Mouse (Mus musculus): ENCODE measurements around the gene Prmt8. TPM values are rescaled to one million over a fixed set of nuclear protein-coding genes. Genes with fewer than 3 reads are reported as not detected.

The Prmt8 gene
- total and polyA plus RNA-seq, 2 experiments, result not detected

DNA sequence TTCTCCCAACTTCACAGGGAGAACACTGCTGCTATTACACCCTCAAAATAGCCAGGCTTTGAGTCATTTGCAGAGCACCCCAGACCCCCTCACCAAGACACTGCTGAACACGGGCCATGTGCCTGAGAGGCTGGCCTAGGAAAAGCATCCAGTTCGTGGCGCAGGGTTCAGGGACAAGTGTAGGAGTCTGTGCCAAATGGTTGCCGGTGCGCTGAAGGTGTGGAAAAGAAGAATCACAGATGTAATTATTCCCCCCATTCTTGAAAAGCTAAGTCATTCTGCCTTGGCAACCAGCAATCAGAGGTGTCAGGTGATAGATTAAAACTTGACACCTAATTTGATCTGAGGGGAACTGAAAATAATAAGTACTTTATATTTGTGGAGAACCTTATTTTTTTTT lies 109.8 kb downstream of the Prmt8 start:
- Histone ChIP-seq H3K36me3 (ENCODE audit: control insufficient read depth, insufficient read depth, low read length) (no peaks in the 10 kb centered on the region), H3K4me1 (ENCODE audit: control insufficient read depth, insufficient read depth, low read length) (no peaks in the 10 kb centered on the region), H3K9ac (ENCODE audit: low read depth, low read length) (no peak overlapping the region), H3K4me3 (ENCODE audit: insufficient read depth, low read depth, low read length) (no peak overlapping the region), H3K27me3 (ENCODE audit: control insufficient read depth, insufficient read depth, low read length) (no peaks in the 10 kb centered on the region), H3K79me2 (ENCODE audit: control insufficient read depth, insufficient read depth, low read length) (no peaks in the 10 kb centered on the region), H3K27ac (replicated peaks; ENCODE audit: insufficient read depth, low read depth, low read length) (no peak overlapping the region)
- DNase-seq (ENCODE audit: extremely low read depth, low read depth, low spot score), result no peak
- 84% methylated on average over 5 of the region's 5 CpGs for WGBS
- TF ChIP-seq POLR2A (IDR thresholded peaks at IDR 0.05; ENCODE audit: extremely low read depth, insufficient read depth, low read length), result no peak
- no peak for TF ChIP-seq CTCF (IDR thresholded peaks at IDR 0.05; ENCODE audit: low read depth, low read length)

DNA sequence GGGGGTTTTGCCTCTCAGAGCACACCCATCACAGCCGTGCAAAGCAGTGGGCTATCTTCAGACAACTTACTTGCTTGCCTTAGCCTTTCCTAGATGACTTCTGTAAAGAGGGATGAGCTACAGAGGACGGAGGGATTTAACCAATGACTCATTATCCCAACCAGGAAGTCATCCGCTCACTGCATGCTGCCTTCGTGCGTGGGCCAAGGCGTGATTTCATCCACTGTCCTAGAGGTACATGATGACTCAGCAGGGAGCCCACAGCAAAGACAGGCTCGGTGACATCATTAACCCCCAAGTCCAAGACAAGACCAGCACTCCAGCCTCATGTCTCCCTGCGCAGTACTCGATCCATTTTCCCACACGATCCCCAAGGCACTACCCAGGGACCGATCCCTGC lies 112.1 kb downstream of the Prmt8 start:
- TF ChIP-seq POLR2A (IDR thresholded peaks at IDR 0.05; ENCODE audit: extremely low read depth, insufficient read depth, low read length) (no peak), CTCF (IDR thresholded peaks at IDR 0.05; ENCODE audit: low read depth, low read length) (no peak)
- Histone ChIP-seq H3K4me3 (ENCODE audit: insufficient read depth, low read depth, low read length) (no peak overlapping the region), H3K36me3 (ENCODE audit: control insufficient read depth, insufficient read depth, low read length) (no peaks in the 10 kb centered on the region), H3K79me2 (ENCODE audit: control insufficient read depth, insufficient read depth, low read length) (no peaks in the 10 kb centered on the region), H3K27me3 (ENCODE audit: control insufficient read depth, insufficient read depth, low read length) (no peaks in the 10 kb centered on the region), H3K9ac (ENCODE audit: low read depth, low read length) (no peak overlapping the region), H3K4me1 (ENCODE audit: control insufficient read depth, insufficient read depth, low read length) (no peaks in the 10 kb centered on the region), H3K27ac (replicated peaks; ENCODE audit: insufficient read depth, low read depth, low read length) (no peak overlapping the region)
- no peak for DNase-seq (ENCODE audit: extremely low read depth, low read depth, low spot score)
- WGBS, result 85% methylated on average over 11 of the region's 11 CpGs

DNA sequence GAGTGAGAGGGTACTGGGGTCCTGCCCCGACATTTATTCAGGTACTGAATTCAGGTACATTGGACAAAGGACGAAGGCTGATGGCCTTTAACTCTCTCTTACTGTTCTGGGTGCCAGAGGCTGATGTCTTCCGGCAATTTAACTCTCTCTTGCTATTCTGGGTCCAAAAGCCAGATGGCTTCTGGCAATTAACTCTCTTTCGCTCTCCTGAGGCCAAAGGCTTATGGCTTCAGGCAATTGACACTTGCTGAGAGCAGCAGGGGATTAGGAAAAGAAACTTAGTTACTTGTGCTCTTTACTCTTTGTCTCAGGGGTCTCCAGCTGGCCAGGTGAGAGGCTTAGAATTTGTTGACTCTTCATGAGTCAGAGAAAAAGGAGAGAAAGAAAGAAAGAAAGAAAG lies 113.3 kb downstream of the Prmt8 start:
- H3K36me3 ChIP-seq (ENCODE audit: control insufficient read depth, insufficient read depth, low read length), result no peaks in the 10 kb centered on the region

DNA sequence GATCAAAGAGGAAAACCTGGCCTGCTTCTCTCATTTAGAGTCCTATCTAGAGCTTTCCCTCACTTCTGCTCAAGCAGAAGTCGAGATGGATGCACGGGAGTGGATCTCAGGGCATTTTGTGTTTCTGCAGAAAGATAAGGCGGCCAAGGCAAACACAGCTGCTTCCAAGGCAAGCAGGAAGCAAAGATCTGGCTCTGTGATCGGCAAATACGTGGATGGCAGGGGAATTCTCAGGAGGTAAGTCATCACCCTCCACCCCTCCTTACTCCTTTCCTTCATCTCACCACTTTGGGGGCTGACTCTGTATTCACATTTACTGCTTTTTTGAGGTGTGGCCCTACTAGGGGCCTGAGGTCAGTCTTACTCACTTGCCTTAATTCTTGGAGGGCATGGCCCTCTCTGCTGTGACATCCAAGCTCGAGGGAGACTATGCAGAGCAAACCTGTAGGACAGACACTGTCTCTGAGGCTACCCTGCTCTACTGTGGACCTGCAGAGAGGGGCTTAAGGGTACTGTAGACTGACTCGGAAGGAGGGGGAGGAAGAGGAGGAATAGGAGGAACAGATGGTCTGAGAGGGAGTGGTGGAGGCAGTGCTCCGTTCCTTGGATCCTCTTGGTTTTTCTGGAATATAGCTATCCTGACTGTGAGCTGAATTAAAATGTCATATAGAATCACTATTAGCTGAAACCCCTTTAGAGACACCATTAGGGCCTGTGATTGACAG lies 128.0 kb downstream of the Prmt8 start:
- Histone ChIP-seq H3K27me3 (ENCODE audit: control insufficient read depth, insufficient read depth, low read length) (no peaks in the 10 kb centered on the region), H3K4me1 (ENCODE audit: control insufficient read depth, insufficient read depth, low read length) (no peaks in the 10 kb centered on the region), H3K79me2 (ENCODE audit: control insufficient read depth, insufficient read depth, low read length) (no peaks in the 10 kb centered on the region), H3K27ac (replicated peaks; ENCODE audit: insufficient read depth, low read depth, low read length) (no peak overlapping the region), H3K9ac (ENCODE audit: low read depth, low read length) (no peak overlapping the region), H3K4me3 (ENCODE audit: insufficient read depth, low read depth, low read length) (no peak overlapping the region), H3K36me3 (ENCODE audit: control insufficient read depth, insufficient read depth, low read length) (no peaks in the 10 kb centered on the region)
- 44% methylated on average over 8 of the region's 8 CpGs for WGBS
- no peak for TF ChIP-seq CTCF (IDR thresholded peaks at IDR 0.05; ENCODE audit: low read depth, low read length)
- TF ChIP-seq POLR2A (IDR thresholded peaks at IDR 0.05; ENCODE audit: extremely low read depth, insufficient read depth, low read length), result no peak
- DNase-seq (ENCODE audit: extremely low read depth, low read depth, low spot score), result no peak

More for the DNA sequence above, 113.3 kb downstream of the Prmt8 start:
- no peaks in the 10 kb centered on the region for H3K79me2 ChIP-seq (ENCODE audit: control insufficient read depth, insufficient read depth, low read length)
- TF ChIP-seq POLR2A (IDR thresholded peaks at IDR 0.05; ENCODE audit: extremely low read depth, insufficient read depth, low read length) (no peak), CTCF (IDR thresholded peaks at IDR 0.05; ENCODE audit: low read depth, low read length) (no peak)
- no peak for DNase-seq (ENCODE audit: extremely low read depth, low read depth, low spot score)
- H3K4me1 ChIP-seq (ENCODE audit: control insufficient read depth, insufficient read depth, low read length), result no peaks in the 10 kb centered on the region
- 59% methylated on average over 4 of the region's 4 CpGs for whole genome bisulfite sequencing
- no peak overlapping the region for H3K27ac ChIP-seq (replicated peaks; ENCODE audit: insufficient read depth, low read depth, low read length)
- H3K9ac ChIP-seq (ENCODE audit: low read depth, low read length), result no peak overlapping the region
- no peak overlapping the region for H3K4me3 ChIP-seq (ENCODE audit: insufficient read depth, low read depth, low read length)
- no peaks in the 10 kb centered on the region for H3K27me3 ChIP-seq (ENCODE audit: control insufficient read depth, insufficient read depth, low read length)

Other genes starting within 250 kb of the Prmt8 start
- 0.09 and 0.13 TPM in 2 replicates for gene Cracr2a, start 208.1 kb downstream of the Prmt8 start, total RNA-seq (2014; rRNA removed)
- gene Cracr2a, start 208.1 kb downstream of the Prmt8 start, polyA plus RNA-seq (2012; rRNA removed), result 0.02 and 0.07 TPM in 2 replicates
- under 0.01 TPM in 1 of 2 replicates, not detected in the other for gene Tspan11, start 118.1 kb upstream of the Prmt8 start, total RNA-seq (2014; rRNA removed)
- gene Tspan11, start 118.1 kb upstream of the Prmt8 start, polyA plus RNA-seq (2012; rRNA removed), result not detected in 2 replicates

Data from liver, adult 2 months (tissue).